Mouse (Mus musculus): ENCODE results near the gene Eif3d.
"Not testable (repeated sequence)": the region's sequence is repeated elsewhere in the genome, so short reads cannot be mapped to it uniquely, and the experiment has no call there.

Eif3d gene

DNA sequence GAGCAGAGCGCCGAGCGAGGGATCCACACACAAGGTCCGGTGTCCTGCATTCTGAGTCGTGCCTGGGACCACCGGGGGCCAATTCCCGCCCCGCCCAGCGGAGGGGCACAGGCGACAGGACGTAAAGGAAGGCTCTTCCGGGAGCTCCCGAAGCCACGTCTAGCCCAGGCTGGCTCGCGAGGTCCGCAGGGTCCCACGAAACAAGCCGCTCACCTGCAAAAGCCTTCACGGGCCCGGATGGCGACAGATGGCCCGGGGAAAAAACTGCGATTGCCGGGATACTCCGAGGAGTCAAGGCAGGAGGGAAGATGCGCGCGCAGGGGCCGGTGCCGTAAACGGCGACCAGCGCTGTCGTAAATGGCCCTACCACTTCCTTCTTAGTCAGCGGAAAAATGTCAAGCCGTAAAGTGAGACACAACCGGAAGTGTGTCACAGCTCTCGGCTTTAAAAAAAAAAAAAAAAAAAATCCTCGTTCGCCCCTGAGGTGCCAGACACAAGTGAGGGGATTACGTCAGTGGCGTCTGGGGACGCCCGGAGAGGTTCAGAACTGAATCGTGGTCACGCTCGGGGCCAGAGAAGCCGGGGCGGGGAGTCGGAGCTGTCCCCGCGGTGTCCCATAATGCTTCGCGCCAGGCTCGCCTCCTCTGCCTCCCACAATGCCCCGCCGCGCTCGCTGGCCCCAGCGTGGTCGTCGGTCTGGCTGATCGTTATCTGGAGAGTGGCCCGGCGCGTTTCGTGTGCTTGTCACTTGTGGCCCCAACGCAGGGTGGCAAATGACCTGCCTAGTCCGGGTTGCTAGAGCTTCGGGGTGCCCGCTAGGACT lies at the start of gene Eif3d:
Gene Eif3d (minus strand): TSS at position 344 of the 823 bp plus-strand sequence.
- in situ Hi-C loops (cut with MboI, MseI) = loop anchor here (25.0 kb wide), 2 partner anchors 967 to 1717 kb away; partner anchors contain the start of genes Gtpbp1 (in 1 of the 2), Josd1 (in 1 of the 2), Lgals1 (in 1 of the 2) and Nol12 (in 1 of the 2)

DNA sequence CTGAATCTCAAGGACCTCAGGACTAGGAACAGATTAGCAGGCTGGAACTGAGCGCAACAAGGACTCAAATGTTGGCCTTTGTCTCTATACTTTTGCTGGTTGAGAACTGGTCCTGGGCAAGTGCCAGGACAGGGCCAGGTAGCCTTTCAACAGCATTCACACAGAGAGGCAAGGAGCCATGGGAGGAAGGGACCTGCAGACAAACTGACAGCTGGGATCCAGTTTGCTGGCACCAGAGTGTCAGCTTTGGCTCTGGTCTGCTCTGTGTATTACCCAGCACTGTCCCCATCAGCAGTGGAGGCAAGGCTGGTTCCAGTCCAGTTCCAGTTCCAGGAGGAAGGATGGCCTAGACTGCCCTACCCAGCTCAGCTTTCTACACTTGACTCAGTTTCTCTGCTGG lies 43.4 kb upstream of the Eif3d start:
- in situ Hi-C loops (cut with MboI, MseI) = loop anchor here (10.0 kb wide), 2 partner anchors 651 to 661 kb away; no protein-coding TSS in a partner anchor

DNA sequence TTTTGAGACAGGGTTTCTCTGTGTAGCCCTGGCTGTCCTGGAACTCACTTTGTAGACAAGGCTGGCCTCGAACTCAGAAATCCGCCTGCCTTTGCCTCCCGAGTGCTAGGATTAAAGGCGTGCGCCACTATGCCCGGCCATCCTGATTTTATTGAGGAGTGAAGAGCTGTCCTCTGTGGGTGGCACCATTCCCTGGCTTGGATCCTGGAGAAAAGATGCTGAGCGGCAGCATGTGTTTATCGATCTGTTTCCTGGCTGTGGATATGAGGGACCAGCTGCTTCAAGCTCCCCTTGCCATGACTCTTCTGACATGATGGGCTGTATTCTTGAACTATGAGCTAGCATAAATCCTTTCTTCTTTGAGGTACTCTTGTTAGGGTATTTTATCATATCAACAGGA lies 37.6 kb upstream of the Eif3d start:
- in situ Hi-C loops (cut with MboI, MseI) = not testable (repeated sequence)

- in situ Hi-C loops (cut with MboI, MseI) = no loop called here
Measured at GRCm38 (mm10) chr15:78003929-78004328, 33.3 kb upstream of the Eif3d start.

GRCm38 (mm10) chr15:78001400-78001799 lies 30.8 kb upstream of the Eif3d start:
- in situ Hi-C loops (cut with MboI, MseI) = no loop called here

GRCm38 (mm10) chr15:77988541-77988940 lies 17.9 kb upstream of the Eif3d start:
- in situ Hi-C loops (cut with MboI, MseI) = loop anchor here in 1 of 2 experiments (25.0 kb wide), 1 partner anchor 549 kb away; the partner anchor contains the start of genes C1qtnf6 and Sstr3

DNA sequence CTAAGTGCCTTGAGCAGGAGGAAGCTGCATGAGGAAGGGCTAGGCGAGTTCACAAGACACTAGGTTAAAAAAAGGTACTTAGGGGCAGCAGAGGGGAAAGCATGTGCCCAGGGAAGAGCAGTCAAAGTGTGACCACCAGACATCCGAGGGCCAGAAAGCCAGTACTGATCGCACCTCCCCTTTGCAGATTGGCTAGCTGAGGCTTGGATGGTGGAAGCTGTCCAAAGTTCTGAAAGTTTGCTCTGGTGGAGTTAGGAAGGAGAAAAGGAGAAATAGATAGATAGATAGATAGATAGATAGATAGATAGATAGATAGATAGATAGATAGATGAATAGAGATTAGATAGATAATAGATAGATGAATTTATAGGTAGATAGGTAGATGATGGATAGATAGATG lies 12.8 kb upstream of the Eif3d start:
- in situ Hi-C loops (cut with MboI, MseI) = loop anchor here in 1 of 2 experiments (25.0 kb wide), 1 partner anchor 554 kb away; the partner anchor contains the start of genes C1qtnf6 and Sstr3

- in situ Hi-C loops (cut with MboI, MseI) = loop anchor here in 1 of 2 experiments (25.0 kb wide), 1 partner anchor 555 kb away; the partner anchor contains the start of genes C1qtnf6 and Sstr3
Measured at GRCm38 (mm10) chr15:77982195-77982939, 11.8 kb upstream of the Eif3d start.

- in situ Hi-C loops (cut with MboI, MseI) = loop anchor here in 1 of 2 experiments (25.0 kb wide), 1 partner anchor 556 kb away; the partner anchor contains the start of genes C1qtnf6 and Sstr3
Measured at GRCm38 (mm10) chr15:77981181-77981680, 10.6 kb upstream of the Eif3d start.

DNA sequence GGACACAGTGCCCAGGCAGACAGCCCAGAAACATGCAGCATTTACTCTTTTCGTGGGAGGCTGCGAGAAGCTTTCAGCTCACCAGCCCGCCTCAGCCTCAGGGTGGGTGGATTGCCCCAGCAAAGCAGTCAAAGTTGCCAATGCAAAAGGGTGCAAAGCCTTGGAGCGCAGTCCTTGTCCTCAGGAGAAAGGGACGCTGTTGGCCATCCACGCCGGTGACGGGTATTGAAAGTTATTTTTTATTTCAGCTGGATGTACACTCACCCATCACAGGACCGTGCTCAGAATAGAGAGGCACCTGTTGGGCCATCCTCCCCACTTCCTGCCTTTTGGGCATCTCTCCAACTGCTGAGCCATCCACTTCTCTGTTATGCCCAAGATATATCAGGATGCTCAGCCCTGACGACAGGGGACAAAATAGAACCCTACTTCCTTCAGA lies 8.8 kb upstream of the Eif3d start:
- in situ Hi-C loops (cut with MboI, MseI) = loop anchor here in 1 of 2 experiments (25.0 kb wide), 1 partner anchor 558 kb away; the partner anchor contains the start of genes C1qtnf6 and Sstr3

GRCm38 (mm10) chr15:77977663-77978062 lies 7.0 kb upstream of the Eif3d start:
- in situ Hi-C loops (cut with MboI, MseI) = loop anchor here in 1 of 2 experiments (25.0 kb wide), 1 partner anchor 560 kb away; the partner anchor contains the start of genes C1qtnf6 and Sstr3

DNA sequence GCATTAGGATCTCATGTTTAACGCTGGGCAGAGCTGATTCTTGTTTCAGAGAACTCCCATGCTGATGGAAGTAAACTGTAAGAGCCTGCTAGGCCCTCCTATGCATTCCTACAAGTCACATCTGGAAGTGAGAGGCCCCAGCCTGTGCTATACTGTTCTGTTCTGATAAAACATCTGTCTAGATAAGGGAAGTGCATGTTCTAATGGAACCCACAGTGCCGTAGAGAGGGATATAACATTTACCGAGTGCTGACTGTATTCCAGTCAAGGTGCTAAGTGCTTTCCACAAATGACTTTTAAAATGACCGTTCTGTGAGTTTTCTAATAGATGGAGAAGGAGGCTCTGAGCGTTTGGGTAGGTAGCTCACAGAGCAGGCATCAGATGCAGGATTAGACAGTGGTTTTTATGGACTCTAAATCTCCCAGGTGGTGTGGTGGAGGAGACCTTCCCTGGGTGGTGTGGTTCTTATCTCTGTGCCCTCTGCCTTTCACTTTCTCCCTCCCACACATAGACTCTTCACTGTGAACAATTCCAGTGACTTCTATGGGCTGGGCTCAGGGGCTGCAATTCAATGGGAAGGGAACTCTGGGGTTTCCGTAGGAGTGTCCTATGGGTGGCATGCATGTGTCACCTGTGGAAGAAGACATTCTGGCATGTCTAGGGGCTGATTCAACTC lies 3.7 kb upstream of the Eif3d start:
- in situ Hi-C loops (cut with MboI, MseI) = loop anchor here (25.0 kb wide), 2 partner anchors 963 to 1713 kb away; partner anchors contain the start of genes Gtpbp1 (in 1 of the 2), Josd1 (in 1 of the 2), Lgals1 (in 1 of the 2) and Nol12 (in 1 of the 2)

GRCm38 (mm10) chr15:77969940-77970469 lies 608 bp downstream of the Eif3d start:
- in situ Hi-C loops (cut with MboI, MseI) = loop anchor here (25.0 kb wide), 2 partner anchors 967 to 1717 kb away; partner anchors contain the start of genes Gtpbp1 (in 1 of the 2), Josd1 (in 1 of the 2), Lgals1 (in 1 of the 2) and Nol12 (in 1 of the 2)

DNA sequence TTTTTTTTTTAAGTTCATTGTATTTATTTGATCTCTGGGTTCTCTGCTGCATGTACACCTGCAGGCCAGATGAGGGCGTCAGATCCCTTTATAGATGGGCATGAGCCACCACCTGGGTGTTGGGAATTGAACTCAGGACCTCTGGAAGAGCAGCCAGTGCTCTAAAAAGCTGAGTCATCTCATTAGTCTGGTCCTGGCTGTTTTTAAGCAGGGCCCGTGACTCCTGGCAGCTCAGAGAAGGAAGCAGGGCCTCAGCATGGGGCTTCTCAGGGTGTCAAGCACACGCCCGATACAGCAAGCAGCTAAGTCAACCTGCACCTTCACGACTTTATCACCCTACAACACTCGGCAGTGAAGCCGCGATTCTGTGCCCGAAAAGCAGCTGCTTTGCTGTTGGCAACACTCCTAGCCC lies 5.5 kb downstream of the Eif3d start:
- in situ Hi-C loops (cut with MboI, MseI) = loop anchor here (25.0 kb wide), 2 partner anchors 972 to 1722 kb away; partner anchors contain the start of genes Gtpbp1 (in 1 of the 2), Josd1 (in 1 of the 2), Lgals1 (in 1 of the 2) and Nol12 (in 1 of the 2)

DNA sequence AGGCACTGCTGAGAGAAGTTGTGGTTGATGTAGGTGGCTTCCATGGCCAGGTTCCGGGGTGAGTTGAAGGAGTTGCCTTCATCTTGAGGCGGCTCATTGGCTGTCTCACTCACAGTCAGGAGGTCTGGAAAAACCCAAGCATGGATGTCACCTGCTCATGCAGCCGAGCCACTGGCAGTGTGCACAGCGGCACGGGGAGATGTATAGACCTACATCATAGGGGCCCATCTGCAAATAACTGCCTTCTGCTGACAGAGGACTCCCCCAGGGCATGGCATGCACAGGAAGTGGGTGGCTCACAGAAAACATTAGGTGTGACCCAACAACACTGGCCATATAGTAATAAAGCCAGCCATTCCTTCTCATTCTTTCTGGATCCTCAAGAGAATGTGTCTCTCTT lies 8.2 kb downstream of the Eif3d start:
- in situ Hi-C loops (cut with MboI, MseI) = loop anchor here (25.0 kb wide), 2 partner anchors 975 to 1725 kb away; partner anchors contain the start of genes Gtpbp1 (in 1 of the 2), Josd1 (in 1 of the 2), Lgals1 (in 1 of the 2) and Nol12 (in 1 of the 2)

DNA sequence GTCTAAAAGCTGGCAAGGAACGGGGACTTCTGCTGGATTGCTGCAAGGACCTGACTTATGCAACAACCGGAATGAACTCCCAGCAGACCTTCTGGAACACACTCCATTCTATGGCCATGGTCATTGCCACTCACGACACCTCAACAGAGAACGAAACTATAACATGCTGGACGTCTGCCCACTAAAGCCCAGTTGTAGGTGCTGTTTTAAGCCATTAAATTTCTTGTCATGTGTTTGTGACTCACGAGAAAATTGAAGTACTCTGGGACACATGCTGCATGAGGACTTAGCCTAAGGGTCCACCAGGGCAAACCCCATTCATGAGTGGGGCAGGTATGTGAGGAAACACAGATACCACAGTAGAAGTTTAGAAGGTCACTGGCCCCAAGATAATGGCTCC lies 9.9 kb downstream of the Eif3d start:
- in situ Hi-C loops (cut with MboI, MseI) = loop anchor here (25.0 kb wide), 2 partner anchors 977 to 1727 kb away; partner anchors contain the start of genes Gtpbp1 (in 1 of the 2), Josd1 (in 1 of the 2), Lgals1 (in 1 of the 2) and Nol12 (in 1 of the 2)

GRCm38 (mm10) chr15:77958071-77958470 lies 12.5 kb downstream of the Eif3d start:
- in situ Hi-C loops (cut with MboI, MseI) = loop anchor here (25.0 kb wide), 2 partner anchors 979 to 1729 kb away; partner anchors contain the start of genes Gtpbp1 (in 1 of the 2), Josd1 (in 1 of the 2), Lgals1 (in 1 of the 2) and Nol12 (in 1 of the 2)

DNA sequence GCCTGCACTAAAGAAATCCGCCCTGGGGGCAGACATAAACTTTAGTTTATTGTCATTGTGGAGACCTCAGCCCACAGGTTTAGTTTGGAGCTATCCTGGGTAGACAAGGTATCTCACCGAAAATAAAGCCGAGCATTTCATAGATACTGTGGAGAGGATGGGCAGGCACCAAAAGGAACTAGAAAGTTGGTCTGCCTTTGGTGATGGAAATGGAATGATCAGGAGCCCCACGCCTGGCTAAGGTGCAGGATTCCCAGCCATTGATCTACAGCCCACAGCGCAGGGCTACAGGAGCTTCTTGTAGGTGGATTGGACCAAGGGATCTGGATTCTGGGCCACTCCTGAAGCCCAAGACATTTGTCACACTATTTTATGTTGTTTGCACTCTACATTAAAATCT lies 13.0 kb downstream of the Eif3d start:
- in situ Hi-C loops (cut with MboI, MseI) = loop anchor here (25.0 kb wide), 2 partner anchors 980 to 1730 kb away; partner anchors contain the start of genes Gtpbp1 (in 1 of the 2), Josd1 (in 1 of the 2), Lgals1 (in 1 of the 2) and Nol12 (in 1 of the 2)

- in situ Hi-C loops (cut with MboI, MseI) = loop anchor here (25.0 kb wide), 2 partner anchors 981 to 1731 kb away; partner anchors contain the start of genes Gtpbp1 (in 1 of the 2), Josd1 (in 1 of the 2), Lgals1 (in 1 of the 2) and Nol12 (in 1 of the 2)
Measured at GRCm38 (mm10) chr15:77956404-77956901, 14.2 kb downstream of the Eif3d start, which contains the start of gene Foxred2. TSS of gene Foxred2 (minus strand) at chr15:77956722.
